Mouse (Mus musculus): ENCODE results near the gene Lrrc71.

Gene Lrrc71

DNA sequence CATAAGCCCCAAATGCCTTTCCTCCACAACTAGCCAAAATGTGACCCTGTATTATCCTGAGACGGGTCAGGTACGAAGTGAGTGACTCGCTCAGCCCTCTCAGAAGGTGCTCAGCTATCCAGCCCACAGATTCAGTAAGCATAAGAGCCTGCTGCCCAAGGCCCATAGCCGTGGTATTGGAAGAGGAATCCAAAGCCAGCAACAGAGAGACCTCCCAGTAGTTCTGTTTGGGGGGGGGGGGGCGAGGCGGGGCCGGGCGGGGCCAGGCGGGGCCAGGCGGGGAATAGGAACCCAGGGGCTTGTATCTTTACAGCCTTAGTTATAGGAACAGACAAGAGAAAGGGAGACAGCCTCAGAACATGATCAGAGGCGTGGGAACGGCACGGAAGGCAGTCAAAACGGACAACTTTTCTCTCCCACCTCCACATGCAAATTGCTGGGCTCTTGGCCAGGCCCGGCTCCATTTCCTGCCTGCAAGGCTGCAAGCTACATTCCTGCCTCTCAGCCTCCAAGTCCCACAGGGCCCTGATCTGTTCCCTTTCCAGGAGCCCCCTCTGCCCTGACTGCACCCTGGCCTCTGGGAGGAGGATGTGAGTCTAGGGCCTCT, 15.4 kb upstream of the Lrrc71 start:
- DNase-seq (ENCODE audit: extremely low spot score, low spot score) = no peak

- no peak for DNase-seq (ENCODE audit: extremely low spot score, low spot score)
These were observed 14.8 kb upstream of the Lrrc71 start for GRCm38 (mm10) chr3:87763202-87763601.

DNA sequence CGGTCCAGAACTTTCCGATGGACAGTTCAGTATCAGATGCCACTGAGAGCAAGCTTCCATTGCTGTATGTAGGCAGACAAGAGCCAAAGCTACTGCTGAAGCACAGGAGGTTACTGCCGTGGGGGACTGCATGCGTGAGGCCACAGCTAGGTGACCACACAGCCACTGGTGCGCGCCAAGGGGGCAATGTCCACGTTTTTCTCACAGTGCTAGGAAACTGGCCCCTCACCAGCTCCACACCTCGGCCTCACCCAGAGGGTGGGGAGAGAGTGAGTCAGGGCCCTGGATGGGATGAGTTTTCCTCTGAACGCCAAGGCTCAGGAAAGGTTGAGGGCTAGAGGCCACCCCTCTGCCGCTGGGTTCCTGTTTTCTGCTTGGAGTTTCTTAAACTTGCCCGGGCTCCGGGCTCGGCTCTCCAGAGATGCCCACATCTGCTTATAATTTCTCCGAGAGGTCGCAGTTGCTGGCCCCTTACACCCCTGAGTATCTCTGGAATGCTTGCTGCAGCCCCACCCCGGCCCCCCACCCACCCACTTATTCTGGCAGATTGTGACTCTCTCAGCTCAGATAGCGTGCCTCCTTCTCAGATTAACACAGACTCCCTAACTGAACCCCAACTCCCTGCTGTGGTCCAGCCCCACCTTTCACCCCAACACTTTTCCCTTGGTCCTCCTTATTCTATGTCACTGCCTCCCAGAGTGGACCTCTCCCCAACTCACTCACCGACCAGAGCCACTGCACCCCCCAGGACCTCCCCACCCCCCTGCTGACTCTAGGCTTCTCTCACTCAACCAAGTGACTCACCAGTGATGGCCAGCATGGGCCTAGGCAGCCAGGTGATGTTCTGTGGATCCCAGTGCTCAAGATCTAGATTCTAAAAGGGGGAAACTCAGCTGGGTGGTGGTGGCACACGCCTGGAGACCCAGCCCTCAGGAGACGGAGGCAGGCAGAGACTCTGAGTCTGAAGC, 13.3 kb upstream of the Lrrc71 start:
- no peak for DNase-seq (ENCODE audit: extremely low spot score, low spot score)

DNA sequence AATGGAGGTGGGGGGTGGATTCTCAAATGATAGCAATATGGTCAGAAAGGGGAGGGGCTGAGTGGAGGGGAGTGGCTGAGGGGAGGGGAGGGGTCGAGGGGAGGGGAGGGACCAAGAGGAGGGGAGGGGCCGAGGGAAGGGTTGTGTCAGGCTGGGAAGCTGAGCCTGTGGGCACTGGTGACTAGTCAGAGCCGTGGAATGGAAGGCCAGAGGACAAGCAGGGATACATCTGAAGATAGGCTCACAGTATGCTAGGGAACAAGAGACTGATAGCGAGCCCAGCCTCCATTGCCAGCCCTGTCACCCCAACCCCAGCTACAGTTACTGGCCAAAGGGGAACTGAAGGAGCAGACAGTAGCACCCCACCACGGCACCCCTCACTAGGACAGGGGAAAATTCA, 10.2 kb upstream of the Lrrc71 start:
- no peak for DNase-seq (ENCODE audit: extremely low spot score, low spot score)

- no peak for DNase-seq (ENCODE audit: extremely low spot score, low spot score)
These were observed 8.1 kb upstream of the Lrrc71 start for GRCm38 (mm10) chr3:87756488-87756887.

DNA sequence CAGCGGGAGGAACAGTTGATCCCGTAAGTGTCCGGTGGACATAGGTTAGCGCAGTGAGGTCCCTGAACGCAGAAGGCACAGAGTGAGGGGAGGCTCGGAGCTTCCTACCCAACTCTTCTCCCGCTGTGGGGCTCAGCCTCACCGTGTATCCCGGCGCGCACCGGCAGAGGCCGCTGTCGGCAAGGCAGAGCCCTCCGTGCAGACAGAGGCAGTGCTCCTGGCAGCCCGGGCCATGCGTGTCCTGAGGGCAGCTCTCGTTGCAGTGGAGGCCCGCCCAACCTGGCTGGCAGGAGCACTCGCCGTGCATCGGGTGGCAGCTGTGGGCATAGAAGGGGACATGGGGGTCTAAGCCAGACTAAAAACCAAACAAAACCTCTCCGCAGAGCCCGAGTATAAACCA, 7.5 kb upstream of the Lrrc71 start:
- DNase-seq (ENCODE audit: extremely low spot score, low spot score) = peak; percentile 91

DNA sequence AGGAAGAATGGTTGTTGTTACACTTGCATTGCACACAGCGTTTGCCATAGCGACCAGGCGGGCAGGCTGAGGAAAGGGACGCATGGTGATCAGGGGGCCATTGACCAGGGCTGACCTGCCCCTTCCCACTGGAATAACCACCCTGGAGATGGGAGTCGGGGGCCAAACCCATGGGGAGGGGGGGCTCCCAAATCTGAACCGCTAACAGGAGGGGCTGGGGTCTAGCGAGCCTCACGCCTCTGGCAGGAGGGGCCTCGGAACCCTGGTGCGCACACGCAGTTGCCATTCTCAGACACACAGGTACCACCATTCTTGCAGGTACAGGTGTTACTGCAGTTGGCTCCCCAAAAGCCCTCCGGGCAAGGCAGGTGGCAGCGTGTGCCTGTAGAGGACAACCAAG, 5.4 kb upstream of the Lrrc71 start:
- no peak for DNase-seq (ENCODE audit: extremely low spot score, low spot score)

DNA sequence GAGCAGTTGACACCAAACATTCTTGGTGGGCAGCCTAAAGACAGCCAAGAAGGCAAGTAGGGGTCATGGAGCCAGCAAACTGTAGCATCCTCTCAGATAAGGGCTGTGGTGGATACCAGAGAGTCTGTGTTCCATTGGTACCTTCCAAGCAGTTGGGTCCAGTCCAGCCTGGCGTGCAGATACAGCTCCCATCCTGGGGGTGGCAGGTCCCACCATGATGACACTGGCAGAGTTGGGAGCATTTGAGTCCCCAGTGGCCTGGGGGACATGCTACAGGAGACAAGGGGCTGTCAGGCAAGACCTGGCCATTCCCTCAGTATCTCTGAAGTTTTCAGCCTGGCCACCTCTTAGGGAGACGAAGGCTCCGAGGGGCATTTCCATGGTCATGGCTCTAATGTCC, 4.1 kb upstream of the Lrrc71 start:
- no peak for DNase-seq (ENCODE audit: extremely low spot score, low spot score)

GRCm38 (mm10) chr3:87749977-87750376, 1.6 kb upstream of the Lrrc71 start:
- DNase-seq (ENCODE audit: extremely low spot score, low spot score) = no peak

GRCm38 (mm10) chr3:87749036-87749435, 611 bp upstream of the Lrrc71 start:
- DNase-seq (ENCODE audit: extremely low spot score, low spot score) = no peak

GRCm38 (mm10) chr3:87745036-87745659, 3.3 kb downstream of the Lrrc71 start:
- DNase-seq (ENCODE audit: extremely low spot score, low spot score) = no peak

- DNase-seq (ENCODE audit: extremely low spot score, low spot score) = no peak
These were observed 4.5 kb downstream of the Lrrc71 start for GRCm38 (mm10) chr3:87743927-87744326.

- DNase-seq (ENCODE audit: extremely low spot score, low spot score) = no peak
These were observed 5.7 kb downstream of the Lrrc71 start for GRCm38 (mm10) chr3:87742735-87743134.

DNA sequence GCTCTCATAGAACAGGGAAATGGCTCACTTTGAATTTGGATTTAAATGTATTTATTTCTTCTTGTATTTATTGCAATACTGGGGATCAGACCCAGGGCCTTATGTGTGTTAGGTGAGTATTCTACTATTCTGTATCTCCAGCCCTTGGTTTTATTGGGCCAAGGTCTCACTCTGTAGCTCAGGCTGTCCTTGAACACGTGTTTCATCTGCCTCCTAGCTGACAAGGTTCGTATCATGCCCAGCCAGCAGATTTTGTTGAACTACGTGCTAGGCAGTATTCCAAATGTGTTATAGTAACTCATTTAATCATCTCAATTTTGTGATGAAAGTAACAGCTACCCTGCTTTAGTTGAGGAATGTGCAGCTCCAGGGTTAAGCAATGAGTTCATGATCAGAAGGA, 6.4 kb downstream of the Lrrc71 start:
- no peak for DNase-seq (ENCODE audit: extremely low spot score, low spot score)

- no peak for DNase-seq (ENCODE audit: extremely low spot score, low spot score)
These were observed 9.5 kb downstream of the Lrrc71 start for GRCm38 (mm10) chr3:87738906-87739305.

- no peak for DNase-seq (ENCODE audit: extremely low spot score, low spot score)
These were observed 13.1 kb downstream of the Lrrc71 start for GRCm38 (mm10) chr3:87735335-87735734.

DNA sequence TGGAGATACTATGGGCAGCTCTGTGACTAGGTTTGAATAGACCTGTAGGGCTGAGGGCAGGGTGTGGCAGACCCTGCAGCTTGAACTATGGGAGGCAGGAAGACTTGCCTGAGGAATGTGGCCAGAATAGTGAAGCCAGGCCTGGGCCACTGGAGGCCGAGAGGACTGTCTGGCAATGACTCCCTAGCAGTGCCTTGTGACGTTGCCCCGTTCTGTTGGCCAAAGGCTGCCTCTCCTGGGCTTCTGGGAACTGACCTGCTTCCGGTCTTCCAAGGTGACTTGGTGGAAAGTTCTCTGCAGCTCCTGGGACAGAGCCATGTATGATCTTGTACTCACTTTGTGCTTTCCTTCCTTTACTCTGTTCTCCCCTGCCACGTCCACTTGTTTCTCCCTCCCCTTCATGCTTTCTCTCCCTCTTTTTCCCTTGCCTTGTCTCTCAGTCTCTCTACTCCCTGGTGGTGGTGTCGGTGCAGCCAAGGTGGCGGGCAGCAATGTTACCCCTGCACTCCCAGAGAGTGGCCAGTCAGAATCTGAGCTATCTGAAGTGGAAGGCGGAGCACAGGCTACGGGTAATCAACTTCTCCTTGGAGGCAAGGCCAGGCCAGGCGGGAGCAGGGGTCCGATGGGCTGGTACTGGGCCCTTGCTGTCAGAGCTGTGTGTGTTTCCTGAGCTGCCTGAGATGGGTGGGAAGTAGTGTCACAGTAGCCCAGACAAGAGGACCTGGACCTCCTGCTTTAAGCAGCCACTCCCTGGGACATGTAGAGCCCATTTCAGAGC, 14.3 kb downstream of the Lrrc71 start:
- no peak for DNase-seq (ENCODE audit: extremely low spot score, low spot score)

DNA sequence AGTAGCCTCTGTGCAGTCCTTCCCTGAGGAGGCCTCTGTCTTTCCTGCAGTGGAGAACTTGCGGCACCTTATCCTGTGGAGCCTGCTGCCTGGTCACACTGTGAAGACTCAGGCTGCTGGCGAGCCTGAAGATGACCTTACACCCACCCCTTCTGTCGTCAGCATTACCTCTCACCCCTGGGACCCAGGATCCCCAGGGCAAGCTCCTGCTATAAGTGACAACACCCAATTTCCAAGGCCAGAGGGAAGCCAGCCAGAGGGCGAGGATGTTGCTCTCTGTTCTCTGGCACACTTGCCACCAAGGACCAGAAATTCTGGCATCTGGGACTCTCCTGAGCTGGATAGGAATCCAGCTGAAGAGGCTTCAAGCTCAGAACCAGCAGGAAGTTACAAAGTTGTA, 15.3 kb downstream of the Lrrc71 start:
- no peak for DNase-seq (ENCODE audit: extremely low spot score, low spot score)

GRCm38 (mm10) chr3:87728696-87729095, 19.7 kb downstream of the Lrrc71 start:
- no peak for DNase-seq (ENCODE audit: extremely low spot score, low spot score)

- no peak for DNase-seq (ENCODE audit: extremely low spot score, low spot score)
These were observed 22.2 kb downstream of the Lrrc71 start for GRCm38 (mm10) chr3:87726191-87726590.

DNA sequence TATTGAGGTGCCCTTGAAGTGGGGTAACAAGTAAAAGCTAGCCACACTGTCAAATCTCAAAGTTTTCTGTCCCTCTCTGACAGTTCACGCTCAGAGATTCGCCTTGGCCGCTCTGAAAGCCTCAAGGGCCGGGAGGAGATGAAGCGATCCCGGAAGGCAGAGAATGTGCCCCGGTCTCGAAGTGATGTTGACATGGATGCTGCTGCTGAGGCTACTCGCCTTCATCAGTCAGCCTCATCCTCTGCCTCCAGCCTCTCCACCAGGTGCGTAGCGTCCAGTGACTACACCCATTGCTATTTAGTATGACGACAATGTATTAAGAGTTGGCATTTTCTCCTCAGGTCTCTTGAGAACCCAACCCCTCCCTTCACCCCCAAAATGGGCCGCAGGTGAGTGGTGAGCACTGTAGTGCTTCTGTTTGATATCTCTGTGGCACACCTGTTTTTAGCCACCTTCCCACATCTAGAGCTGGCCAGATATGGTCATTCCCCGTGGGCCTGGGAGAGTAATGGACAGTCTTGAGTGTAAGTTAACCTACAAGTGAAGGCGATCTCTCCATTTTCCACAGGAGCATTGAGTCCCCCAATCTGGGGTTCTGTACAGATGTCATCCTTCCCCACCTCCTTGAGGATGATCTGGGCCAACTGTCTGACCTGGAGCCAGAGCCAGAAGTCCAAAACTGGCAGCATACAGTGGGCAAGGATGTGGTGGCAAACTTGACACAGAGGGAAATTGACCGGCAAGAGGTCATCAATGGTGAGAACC, 22.8 kb downstream of the Lrrc71 start:
- no peak for DNase-seq (ENCODE audit: extremely low spot score, low spot score)

All from neural tube, embryonic 10.5 days (tissue).